ENCODE assay signal across 21 mouse cellular contexts in the genomic region with DNA sequence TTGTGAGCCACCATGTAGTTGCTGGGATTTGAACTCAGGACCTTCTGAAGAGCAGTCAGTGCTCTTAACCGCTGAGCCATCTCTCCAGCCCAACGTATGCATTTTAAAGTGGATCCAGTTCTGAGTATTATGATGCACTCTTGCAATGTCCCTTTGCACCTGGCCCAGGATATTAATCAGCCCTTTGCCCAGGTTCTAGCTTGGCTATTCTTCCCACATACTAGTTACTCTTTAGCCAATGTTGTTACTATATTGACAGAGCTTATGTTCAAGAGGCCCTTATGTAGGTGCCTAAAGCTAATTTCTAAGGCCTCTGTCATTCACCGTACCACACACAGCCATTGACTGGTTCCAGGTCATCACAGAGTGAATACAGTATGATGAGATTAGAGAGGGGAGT.
"Had no signal": no experiment of that assay in that cellular context is flagged by ENCODE, and none has a peak within 500 bp of the region (broad histone marks: within the 10 kb centered on the region; RNA-seq: fewer than 3 reads in every experiment).

No protein-coding gene starts in this region.

- ATAC-seq: forebrain, postnatal 0 days; hindbrain, postnatal 0 days; intestine, embryonic 16.5 days; liver, embryonic 12.5 days had no signal

- H3K27me3 ChIP-seq: heart, embryonic 15.5 days; hindbrain, embryonic 15.5 days had no signal

- DNase-seq: forebrain, postnatal 0 days; gastrocnemius, postnatal 14 days; gastrocnemius, postnatal 36 days; heart, adult 18-20 months; heart, postnatal 14 days; heart, postnatal 36 days; layer of hippocampus, adult 9-11 months; layer of hippocampus, postnatal 36 days; left cerebral cortex, postnatal 4 days had no signal

- H3K4me3 ChIP-seq: heart, embryonic 10.5 days; heart, embryonic 13.5 days; heart, embryonic 15.5 days; hindbrain, embryonic 13.5 days; hindbrain, embryonic 15.5 days; limb, embryonic 13.5 days; limb, embryonic 15.5 days; liver, embryonic 12.5 days had no signal

- H3K4me2 ChIP-seq: heart, embryonic 13.5 days; heart, embryonic 15.5 days; hindbrain, embryonic 13.5 days; hindbrain, embryonic 15.5 days; limb, embryonic 13.5 days; limb, embryonic 15.5 days; liver, embryonic 12.5 days had no signal

- H3K27ac ChIP-seq: heart, embryonic 10.5 days; heart, embryonic 13.5 days; heart, embryonic 15.5 days; hindbrain, embryonic 13.5 days; hindbrain, embryonic 15.5 days; hindbrain, postnatal 0 days; kidney, postnatal 0 days; limb, embryonic 13.5 days; limb, embryonic 15.5 days; liver, embryonic 12.5 days; liver, embryonic 14.5 days had no signal

- H3K9me3 ChIP-seq: heart, embryonic 10.5 days; heart, embryonic 13.5 days; heart, embryonic 15.5 days; hindbrain, embryonic 13.5 days; hindbrain, embryonic 15.5 days; limb, embryonic 13.5 days; limb, embryonic 15.5 days; liver, embryonic 12.5 days had no signal

- H3K36me3 ChIP-seq: heart, embryonic 10.5 days; heart, embryonic 13.5 days; heart, embryonic 15.5 days; hindbrain, embryonic 13.5 days; hindbrain, embryonic 15.5 days; limb, embryonic 13.5 days; limb, embryonic 15.5 days; liver, embryonic 12.5 days had no signal

- H3K9ac ChIP-seq: forebrain, postnatal 0 days; heart, embryonic 13.5 days; heart, embryonic 15.5 days; hindbrain, embryonic 13.5 days; hindbrain, embryonic 15.5 days; limb, embryonic 13.5 days; limb, embryonic 15.5 days; liver, embryonic 12.5 days; liver, embryonic 14.5 days had no signal
